Mouse (Mus musculus) frontal cortex, postnatal 10 days (tissue): ENCODE results near the gene Idh1.

ENCODE experiments used
- DNase-seq, 2 experiments: peaks; one replicate each; pipeline ENCODE4 v3.0.0; 2022; ENCODE audit warnings: low spot score in 2 of 2, mixed read lengths in 1 of 2

Idh1 gene

DNA sequence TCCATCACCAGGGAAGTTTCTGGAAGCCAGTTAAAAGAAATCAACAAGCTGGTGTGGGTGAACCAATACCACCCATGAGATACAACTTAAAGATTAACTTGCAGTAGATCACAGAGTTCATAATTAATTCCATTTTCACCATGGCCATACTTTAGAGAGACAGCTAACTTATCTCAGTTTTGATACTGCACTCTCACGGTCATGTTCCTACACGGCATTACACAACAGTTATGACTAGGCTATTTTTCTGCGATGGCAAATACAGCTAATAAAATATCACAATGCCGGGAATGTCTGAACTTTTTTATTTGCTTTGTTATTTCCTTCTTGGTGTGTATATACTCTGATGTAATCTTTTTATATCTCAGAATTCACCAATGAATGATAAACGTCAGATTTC is 9.4 kb downstream of the Idh1 start:
- no peak for DNase-seq

DNA sequence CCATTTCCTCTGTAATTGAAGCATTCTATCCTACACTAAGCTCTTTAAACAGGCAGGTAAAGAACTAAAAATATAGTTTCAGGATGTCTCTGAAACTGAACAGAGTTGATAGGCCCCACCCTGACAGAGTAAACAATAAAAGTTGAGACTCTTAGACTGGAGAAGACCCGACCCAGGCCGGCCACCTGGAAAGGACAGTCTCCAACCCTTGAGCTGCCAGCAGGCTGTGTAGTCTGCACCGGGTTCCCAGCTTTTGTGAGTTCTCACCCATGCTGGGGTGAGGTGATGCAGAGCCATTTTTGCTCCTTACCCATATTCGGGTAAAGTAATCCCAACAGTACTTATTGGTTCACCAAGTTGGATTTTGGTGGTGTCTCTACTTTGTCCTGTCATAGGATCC is 10.1 kb downstream of the Idh1 start:
- DNase-seq, result no peak

DNA sequence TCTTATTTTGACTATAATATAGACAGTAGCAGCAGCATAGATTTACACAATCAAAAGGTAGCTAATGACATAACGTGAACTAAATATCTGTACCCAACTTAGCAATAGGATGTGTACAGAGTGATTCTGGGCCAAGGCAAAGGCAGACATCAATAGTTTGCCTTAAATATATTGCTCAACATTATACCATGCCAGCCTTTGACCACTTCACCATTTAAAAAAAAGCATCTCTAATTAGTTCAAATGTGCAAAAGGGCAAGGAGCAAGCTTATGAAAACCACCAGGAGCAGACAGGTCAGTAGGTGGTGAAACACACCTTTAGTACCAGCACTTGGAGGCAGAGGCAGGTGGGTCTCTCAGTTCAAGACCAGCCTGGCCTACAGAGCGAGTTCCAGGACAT is 12.6 kb downstream of the Idh1 start:
- DNase-seq, result no peak

DNA sequence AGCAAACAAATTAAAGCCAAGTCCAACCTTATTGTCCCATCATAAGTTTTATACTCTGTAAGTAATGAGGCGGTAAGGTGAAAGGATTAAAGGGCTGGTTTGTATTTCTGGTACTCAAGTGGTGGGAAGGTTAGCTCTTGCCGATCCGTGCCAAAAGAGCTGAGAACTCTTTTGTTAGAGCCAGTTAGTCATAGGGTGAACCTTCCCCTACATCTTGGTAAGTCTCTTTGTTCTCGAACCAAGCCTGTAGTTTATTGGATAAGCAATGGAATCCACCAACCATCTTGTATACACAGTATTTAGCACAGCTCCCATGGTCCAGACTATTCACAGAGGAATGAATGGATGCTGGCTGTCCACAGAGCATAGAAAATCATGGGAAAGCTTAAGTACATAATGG is 14.7 kb downstream of the Idh1 start:
- no peak for DNase-seq

DNA sequence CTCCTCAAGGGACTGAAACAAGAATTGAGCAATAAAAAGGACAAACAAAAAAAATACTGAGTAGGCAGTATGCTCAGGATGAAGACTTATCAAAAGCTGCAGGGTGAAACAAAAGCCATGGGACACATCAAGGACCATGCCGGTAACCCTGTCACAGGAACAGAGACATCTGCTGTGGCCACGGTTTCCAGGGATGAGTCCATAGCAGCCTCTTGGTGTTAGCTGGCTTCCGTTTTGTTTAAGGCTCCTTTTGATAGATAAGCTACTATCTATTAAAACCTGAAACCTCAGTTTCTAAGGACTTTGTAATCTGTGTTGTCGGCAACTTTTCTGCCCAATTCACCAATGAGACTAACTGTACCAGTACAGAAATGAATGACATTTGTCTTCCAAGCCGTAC is 16.4 kb downstream of the Idh1 start:
- no peak for DNase-seq

DNA sequence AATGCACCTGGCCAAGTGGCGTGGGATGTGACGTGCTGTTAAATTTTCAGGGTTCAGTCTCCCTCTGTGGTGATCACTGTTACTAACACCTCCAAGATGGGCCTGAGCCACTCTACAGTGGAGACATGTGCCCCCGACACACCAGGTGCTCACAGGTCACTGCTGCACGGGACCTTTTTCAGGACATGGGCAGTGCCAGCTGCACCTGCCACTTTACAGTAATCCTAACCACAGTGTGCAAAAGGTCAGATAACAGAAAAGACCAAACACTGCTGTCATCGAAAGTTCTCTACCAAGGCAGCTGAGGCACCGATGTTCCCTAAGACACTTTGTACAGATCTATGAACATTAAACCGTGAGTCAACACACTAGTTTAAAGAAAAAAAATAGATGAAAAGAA is 16.8 kb downstream of the Idh1 start:
- DNase-seq, result no peak

DNA sequence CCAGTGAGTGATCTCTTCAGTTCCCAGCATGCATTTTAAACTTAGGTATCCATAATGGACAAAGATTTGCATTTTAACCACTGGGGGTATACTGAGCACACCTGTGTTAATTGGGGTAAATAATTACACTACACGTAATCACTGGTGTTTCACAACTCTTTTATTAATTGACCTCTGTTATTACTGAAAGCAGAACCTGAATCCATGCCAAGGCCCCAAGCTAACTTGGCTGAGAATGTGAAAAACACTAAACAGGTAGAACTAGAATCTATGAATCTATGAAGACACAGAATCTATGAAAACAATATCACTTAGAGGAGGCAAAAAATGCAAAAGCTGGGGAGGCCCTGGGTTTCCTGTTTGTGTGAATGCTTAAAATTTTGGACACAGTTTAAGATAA is 18.8 kb downstream of the Idh1 start:
- DNase-seq, result no peak

DNA sequence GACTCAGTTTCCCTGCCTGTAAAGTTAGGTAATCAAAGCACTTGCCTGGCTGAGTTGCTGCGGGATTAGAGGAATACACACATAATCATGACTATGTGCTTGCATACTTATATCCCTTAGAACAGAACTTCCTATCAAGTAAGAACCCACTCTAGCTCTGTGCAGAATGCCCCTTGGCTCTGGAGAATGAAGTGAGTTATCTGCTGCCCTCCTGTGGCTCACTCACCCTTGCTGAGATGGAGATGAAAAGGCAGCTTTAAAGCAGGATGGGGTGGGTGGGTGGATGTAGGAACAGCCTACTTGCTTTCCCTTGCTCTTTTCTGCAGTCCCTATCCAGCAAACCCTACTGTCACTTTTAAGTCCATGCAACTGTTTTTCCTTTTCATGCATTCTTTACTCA is 24.1 kb downstream of the Idh1 start:
- DNase-seq, result no peak

DNA sequence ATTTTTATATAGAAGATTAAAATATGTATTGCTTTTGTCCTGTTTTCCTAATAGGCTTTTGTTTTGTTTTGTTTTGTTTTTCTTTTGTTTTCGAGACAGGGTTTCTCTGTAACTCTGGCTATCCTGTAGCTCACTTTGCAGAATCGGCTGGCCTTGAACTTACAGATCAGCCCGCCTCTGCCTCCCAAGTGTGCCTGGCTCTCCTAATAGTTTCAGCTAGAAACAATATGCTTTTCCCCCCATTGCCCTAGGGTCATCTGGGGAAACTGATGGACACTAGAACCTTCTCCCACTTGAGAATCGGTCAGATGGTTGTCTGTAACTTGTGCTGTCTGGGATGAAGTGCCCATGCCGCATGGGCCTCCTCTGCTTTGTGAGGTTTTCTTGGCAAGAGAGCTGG is 30.2 kb downstream of the Idh1 start:
- DNase-seq, result no peak

DNA sequence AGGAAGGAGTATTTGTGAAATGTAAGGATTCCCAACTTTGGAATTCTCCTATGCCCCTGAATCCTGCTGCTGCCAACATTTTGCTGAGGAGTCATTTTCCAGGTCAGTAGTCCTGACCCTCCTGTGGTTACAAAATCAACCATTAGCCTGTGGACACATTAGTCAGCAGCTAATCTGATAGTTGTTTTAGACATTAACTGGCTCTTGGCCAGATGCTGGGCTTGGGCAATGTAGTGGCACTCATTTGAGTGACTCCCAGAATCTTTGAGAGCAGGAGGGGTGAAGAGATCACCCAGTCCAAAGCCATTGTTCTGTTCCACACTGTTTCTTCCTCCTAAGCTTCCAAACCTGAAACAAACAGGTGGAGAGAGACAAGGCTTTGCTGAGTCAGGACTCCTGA is 31.5 kb downstream of the Idh1 start:
- no peak for DNase-seq

DNA sequence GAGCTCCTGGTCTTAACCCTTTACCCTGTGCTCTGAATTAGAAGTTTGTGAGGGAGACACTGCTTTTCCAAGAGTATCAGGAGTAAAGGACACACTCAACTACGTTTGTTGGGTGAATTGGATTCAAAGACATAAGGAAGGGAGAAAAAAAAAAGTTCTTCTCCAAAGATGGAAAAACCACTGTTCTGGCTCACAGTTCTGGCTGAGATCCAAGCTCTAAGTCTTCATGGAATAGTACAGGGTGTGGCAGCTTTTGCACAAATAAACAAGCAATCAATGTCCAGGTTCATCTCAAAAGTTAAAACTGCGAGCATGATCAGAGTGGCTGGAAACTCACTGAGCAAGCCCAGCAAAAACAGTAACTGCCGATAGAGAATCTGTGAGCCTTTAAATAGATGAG is 38.3 kb downstream of the Idh1 start:
- DNase-seq, result no peak

DNA sequence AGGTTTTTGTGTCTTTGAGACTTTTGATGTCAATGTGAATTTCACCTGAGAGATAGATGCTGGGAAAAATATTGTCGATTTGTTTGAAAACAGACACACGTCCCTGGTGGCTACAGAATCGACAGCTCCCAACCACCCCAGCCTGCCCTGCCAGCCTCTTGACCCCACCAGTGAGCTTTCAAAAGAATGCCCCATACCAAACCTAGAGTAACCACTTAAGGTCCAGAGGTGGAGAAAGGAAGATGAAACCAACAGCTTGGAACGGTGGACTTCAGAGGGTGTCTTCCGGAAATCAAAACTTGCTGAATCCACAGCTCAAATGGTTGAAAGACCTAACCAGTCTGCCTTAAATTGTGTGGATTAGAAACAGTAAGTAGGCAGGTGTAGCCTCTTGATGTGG is 39.0 kb downstream of the Idh1 start:
- no peak for DNase-seq

DNA sequence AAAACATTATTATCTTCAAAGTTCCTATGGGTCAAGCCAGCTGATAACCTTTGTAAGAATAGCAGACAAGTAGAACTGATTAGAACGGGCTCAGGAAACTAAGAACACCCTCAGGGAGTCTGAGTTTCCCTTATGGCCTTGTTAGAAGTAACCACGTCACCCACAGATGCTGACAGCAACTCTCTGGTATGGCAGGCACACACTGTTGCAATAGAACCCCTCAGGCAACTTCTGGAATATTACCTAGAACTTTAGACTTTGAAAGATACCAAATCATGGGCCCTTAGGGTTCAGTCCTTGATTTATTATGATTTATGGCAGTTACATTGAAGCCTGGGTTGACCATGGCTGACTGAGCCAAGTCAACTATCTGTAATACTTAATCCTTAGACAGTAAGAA is 39.7 kb downstream of the Idh1 start:
- no peak for DNase-seq

DNA sequence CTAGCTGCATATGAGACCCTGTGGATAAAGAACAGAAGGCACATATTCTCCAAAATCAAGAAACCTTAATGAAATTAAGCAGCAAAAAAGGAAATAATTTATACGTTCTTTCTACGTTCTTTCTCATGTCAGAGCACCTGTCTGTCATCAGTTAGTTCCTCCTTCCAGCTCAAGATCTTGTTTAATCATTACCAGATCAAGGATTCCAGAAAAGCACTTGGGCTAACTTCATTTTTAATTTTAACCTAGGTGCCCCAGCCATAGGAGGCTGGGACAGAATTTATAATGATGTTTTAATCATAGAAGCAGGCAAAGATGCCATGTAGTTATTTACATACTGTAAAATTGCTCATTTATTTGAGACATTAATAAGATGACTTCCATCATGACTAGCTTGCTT is 41.5 kb downstream of the Idh1 start:
- no peak for DNase-seq

DNA sequence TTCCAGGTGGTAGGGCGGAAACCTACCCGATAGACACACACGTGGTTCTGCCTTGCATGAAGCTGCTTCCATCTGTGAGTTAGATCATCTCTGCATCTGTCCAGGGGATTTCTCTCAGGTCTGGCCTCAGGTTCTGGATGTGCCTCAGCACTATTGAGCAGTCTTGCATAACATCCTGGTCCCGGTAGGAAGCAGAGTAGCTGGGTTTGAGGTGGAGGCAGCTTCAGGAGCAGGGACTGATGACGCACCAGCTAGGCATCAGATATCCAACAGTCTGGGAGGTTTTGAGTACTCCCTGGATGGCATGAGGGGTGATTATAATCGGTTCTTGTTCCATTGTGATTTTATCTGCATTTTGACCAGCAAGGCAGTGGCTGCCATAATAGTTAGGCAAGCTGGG is 48.7 kb downstream of the Idh1 start:
- DNase-seq, result no peak

DNA sequence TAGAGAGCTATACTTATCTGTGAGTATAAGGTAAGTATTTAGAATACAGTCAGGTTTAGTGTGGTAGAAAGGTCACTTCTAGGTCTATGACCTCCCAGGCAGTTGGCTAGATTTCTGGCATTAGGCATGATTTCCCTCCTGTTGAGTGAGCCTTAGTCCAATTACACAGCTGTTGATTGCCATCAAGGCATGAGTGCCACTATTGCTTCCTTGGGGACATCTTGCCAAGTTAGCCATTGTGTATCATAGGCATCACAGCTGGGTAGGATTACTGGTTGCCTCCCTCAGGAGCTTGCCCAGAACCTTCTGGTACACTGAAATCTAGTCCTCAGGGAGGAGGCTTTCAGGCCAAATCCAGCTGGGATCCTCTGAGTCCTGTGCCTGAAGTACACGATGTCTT is 53.5 kb downstream of the Idh1 start:
- DNase-seq, result no peak

DNA sequence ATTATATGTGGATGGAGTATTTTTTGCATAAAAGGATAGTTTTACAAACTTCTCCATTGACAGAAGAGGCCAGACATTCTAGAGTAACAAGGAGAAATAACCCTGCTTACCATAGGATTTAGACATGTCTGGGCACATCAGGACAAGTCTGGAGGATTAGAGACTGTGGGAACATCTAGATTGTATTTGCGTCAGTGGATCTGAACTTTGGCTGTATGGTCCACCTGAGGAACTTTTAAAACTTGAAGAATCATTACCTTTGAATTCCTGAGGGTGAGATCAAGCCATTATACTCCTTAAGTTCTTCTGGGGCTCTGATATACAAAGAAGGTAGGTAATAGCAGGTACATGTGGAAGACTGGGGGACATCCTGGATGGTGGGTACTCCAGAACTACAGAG is 54.6 kb downstream of the Idh1 start:
- DNase-seq, result no peak

DNA sequence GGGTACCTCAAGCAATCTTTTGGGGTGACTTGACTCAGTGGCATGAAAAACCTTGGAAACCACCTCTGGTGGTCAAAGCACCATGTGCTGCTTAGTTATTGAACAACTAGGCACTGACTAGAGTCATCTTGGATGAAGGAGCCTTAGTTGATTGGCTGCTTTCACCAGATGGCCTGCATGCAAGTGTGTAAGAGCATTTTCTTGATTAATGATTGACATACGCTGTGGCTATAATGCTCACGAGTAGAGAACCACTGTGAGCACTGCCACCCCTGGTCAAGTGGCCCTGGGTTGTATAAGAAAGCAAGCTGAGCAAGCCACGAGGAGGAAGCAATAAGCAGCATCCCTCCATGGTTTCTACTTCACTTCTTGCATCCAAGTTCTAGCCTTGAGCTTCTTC is 56.1 kb downstream of the Idh1 start:
- no peak for DNase-seq

DNA sequence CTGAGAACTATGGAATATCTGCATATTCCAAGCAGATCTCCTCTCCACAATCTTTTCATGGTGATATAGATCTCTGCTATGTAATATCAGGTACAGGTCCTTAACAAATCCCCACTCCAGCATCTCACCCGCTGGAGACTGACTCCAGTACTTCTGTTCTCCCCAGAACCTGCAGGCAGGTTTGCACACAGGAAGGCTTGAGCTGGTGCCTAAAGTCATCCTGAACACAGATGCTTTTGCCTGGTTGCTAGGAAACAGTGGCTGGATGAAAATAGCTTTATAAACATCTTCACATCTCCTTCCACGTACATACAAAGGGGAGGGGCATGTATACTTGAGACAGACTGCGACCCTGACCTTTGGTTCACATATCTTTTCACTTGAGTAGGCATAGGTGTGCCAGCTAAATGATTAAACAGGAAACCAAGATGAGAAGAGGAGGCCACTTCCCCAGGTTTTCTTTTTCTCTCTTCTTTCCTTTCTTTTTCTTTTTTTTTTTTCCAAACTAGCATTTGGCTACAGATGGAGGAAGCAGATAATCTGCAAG is 56.6 kb downstream of the Idh1 start:
- no peak for DNase-seq

DNA sequence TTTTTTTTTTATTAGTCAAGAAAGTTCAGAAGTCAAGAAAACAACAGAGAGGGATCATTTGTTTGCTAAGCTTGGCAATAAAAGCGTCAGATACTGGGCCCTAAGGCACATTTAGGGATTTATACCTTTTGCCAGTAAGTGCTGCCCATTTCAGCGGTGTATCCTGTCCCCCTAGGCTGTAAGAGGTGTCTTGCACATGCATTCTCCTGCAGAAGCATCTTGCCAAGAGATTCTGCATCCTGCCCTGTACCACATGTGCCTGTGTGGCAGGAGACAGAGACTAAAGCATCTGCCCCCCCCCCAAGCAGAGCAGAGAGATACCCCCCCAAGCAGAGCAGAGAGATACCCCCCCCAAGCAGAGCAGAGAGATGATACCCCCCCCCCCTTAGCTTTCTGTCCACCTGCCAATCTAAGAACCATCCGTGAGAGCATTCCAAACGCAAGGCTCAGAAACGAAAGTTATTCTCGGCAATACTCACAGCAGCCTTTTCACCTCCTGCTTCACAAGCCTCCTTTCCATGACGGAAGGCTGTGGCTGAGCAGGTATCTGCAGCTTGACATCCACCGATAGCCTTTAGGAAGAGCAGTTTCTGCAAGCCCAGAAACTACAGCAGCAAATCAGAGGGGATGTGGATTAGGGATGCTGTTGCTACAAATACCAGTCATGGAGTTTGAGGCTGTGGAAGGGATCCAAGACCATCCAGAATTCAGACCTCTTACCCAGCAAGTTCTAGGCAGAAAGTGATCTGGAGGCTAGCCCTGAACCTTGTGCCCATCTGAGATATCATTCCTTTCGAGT is 63.5 kb downstream of the Idh1 start, which contains the start of gene D630023F18Rik:
Gene D630023F18Rik, minus strand, starts transcription at position 641 of the 799 bp plus-strand sequence.
- DNase-seq, result peak in 1 of 2 experiments; percentile 27

DNA sequence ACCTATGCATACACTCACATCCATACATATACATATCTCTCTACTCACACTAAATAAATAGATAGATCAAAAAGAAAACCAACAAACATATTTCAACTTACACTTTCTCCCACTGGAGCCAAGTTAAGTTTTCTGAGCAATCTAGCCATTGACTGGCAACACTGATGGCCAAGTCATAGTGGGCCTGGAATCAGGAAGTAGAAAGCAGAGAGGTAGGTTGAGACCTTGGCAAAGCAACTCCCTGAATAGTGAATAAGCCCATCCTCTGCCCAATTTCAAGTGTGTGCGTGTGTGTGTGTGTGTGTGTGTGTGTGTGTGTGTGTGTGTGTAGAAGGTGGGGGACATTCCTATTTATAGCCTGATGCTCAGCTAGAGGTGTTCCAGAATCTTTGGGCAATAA is 66.9 kb downstream of the Idh1 start, which contains the start of gene Gm28845:
Gene Gm28845, minus strand, starts transcription at position 121 of the 400 bp plus-strand sequence.
- DNase-seq, result no peak

DNA sequence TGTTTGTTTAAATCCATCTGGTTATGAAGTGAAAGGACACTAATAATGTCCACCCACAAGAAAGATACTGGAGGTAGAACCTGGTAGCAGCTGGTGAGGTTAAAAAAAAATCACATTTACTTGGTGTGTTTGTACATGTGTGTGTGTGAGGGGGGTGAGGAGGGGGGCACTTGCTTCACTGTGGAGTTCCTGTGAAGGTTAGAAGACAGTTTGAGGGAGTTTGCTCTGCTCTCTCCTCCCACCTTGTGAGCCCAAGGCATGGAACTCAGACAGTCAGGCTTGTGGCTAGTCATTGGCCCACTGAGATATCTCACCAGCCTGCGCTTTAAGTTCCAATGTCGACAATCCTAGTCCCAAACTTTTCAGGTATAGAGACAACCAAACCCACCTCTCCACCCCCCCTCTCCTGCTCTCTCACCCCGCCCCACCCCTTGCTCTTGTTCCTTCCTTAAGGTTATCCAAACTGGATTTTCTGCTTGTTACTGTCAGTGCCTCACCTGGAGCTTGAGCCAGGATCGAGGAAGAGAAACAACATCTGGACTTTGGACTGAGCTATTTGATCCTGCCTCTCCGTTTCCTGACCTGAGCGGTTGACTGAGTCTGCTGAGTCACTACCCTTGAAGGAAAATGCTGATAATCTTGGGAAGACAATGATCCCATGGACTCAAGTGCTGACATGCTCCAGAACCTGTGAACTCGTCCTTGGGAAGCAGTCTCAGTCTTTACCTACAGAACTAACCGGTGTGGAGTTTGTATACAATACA is 68.0 kb downstream of the Idh1 start:
- no peak for DNase-seq
